ENCODE assay signal across 8 mouse cellular contexts in the genomic region with DNA sequence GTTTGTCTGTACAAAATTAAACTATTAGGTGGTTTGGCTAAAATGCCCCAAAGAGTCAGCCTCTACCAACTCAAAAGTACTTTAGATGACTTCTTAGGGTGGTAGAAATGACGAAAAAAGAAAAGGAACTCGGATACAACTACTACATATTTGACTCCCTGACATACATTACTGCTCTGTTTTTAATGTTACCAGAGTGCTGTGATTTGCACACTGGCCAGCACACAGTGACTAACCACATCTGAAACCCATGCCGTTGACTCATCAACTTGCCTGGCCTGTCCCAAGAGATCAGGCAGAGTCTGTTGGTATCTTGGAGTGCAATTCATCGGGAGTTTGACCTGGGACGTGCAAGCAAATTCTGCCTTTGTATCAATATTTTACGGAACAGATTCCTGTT. TPM values are rescaled to one million over a fixed set of nuclear protein-coding genes. Genes with fewer than 3 reads are reported as not detected.
DNase-seq lines count a peak whose midpoint lies in the region; ATAC-seq and TF ChIP-seq lines count a peak whose summit lies in the region.

No protein-coding gene starts in this region.

- peaks cover 3% of the 10 kb centered on the region for H3K4me1 ChIP-seq in spleen, adult 2 months (ENCODE audit: control insufficient read depth, insufficient read depth, insufficient read length)
- H3K4me1 ChIP-seq in kidney, adult 2 months (ENCODE audit: control insufficient read depth, insufficient read depth, low read length) = peaks cover 4% of the 10 kb centered on the region; the same call in 1 of the 2 replicates
- H3K4me1 ChIP-seq in lung, embryonic 16.5 days (replicated peaks; ENCODE audit: control insufficient read depth, insufficient read depth, low read length) = peaks cover 14% of the 10 kb centered on the region
- H3K4me1 ChIP-seq in stomach, embryonic 14.5 days (ENCODE audit: control insufficient read depth, insufficient read depth, low read length) = peaks cover 13% of the 10 kb centered on the region

- H3K9ac ChIP-seq in lung, embryonic 16.5 days (ENCODE audit: low read length) = peak overlapping the region; percentile 87
- H3K9ac ChIP-seq in stomach, embryonic 14.5 days (replicated peaks; ENCODE audit: low read depth, low read length) = peak overlapping the region; percentile 69

- H3K4me2 ChIP-seq in lung, embryonic 16.5 days (ENCODE audit: low read depth, low read length) = peak overlapping the region; percentile 83
- H3K4me2 ChIP-seq in stomach, embryonic 14.5 days (replicated peaks; ENCODE audit: low read depth, low read length) = peak overlapping the region; percentile 42

- H3K4me3 ChIP-seq in spleen, adult 2 months (ENCODE audit: extremely low read depth, insufficient read depth, insufficient read length) = peak overlapping the region; percentile 100
- H3K4me3 ChIP-seq in kidney, adult 2 months (ENCODE audit: insufficient read depth, low read depth, low read length) = peak overlapping the region; percentile 76
- H3K4me3 ChIP-seq in lung, embryonic 16.5 days (ENCODE audit: low read length) = peak overlapping the region; percentile 80
- H3K4me3 ChIP-seq in stomach, embryonic 14.5 days (ENCODE audit: low read depth, low read length) = peak overlapping the region; percentile 52

- H3K27me3 ChIP-seq in spleen, adult 2 months (ENCODE audit: control insufficient read depth, insufficient read depth, low read length) = no peaks in the 10 kb centered on the region
- no peaks in the 10 kb centered on the region for H3K27me3 ChIP-seq in kidney, adult 2 months (replicated peaks; ENCODE audit: control insufficient read depth, insufficient read depth, low read length)
- H3K27me3 ChIP-seq in lung, embryonic 16.5 days (ENCODE audit: control insufficient read depth, insufficient read depth, low read depth, low read length) = no peaks in the 10 kb centered on the region
- H3K27me3 ChIP-seq in stomach, embryonic 14.5 days (ENCODE audit: control insufficient read depth, insufficient read depth, low read length) = no peaks in the 10 kb centered on the region

- H3K27ac ChIP-seq in spleen, adult 2 months (ENCODE audit: insufficient read depth, low read length) = peak overlapping the region; percentile 100
- peak overlapping the region; percentile 93 for H3K27ac ChIP-seq in kidney, adult 2 months (ENCODE audit: insufficient read depth, low read depth, low read length)
- H3K27ac ChIP-seq in lung, embryonic 16.5 days (ENCODE audit: low read length) = peak overlapping the region; percentile 98
- peak overlapping the region; percentile 98 for H3K27ac ChIP-seq in stomach, embryonic 14.5 days (ENCODE audit: low read length)

- peaks cover 2% of the 10 kb centered on the region; the same call in 1 of the 2 replicates for H3K36me3 ChIP-seq in spleen, adult 2 months (ENCODE audit: control insufficient read depth, insufficient read depth, low read length)
- no peaks in the 10 kb centered on the region for H3K36me3 ChIP-seq in kidney, adult 2 months (ENCODE audit: control insufficient read depth, insufficient read depth, low read length)
- peaks cover 3% of the 10 kb centered on the region; the same call in 1 of the 2 replicates for H3K36me3 ChIP-seq in lung, embryonic 16.5 days (ENCODE audit: control insufficient read depth, insufficient read depth, low read length)
- peaks cover 3% of the 10 kb centered on the region; the same call in 1 of the 2 replicates for H3K36me3 ChIP-seq in stomach, embryonic 14.5 days (ENCODE audit: control insufficient read depth, insufficient read depth, low read length)

- ATAC-seq in lung, embryonic 16.5 days (ENCODE audit: low read depth) = no peak
- ATAC-seq in stomach, embryonic 14.5 days (ENCODE audit: insufficient number of reproducible peaks, insufficient read depth, low FRiP score, low read depth) = no peak

- TF ChIP-seq CTCF in spleen, adult 2 months (IDR thresholded peaks at IDR 0.05; ENCODE audit: extremely low read depth, insufficient read depth, insufficient read length, insufficient replicate concordance) = no peak
- no peak for TF ChIP-seq CTCF in kidney, adult 2 months (conservative IDR thresholded peaks at IDR 0.05; ENCODE audit: insufficient read depth, insufficient read length, low read depth, low read length)

- no peak for DNase-seq in spleen, adult 2 months (ENCODE audit: low read depth in 1 of 2, low spot score in 2 of 2)
- DNase-seq in spleen, adult 18-20 months = no peak
- DNase-seq in cerebellum, postnatal 10 days = peak; percentile 14 to 22
- peak; percentile 53 to 57 for DNase-seq in heart, adult 18-20 months
- DNase-seq in kidney, adult 2 months = peak; percentile 36
- no peak for DNase-seq in layer of hippocampus, adult 9-10 months (ENCODE audit: low spot score)

- no peak for TF ChIP-seq POLR2A in spleen, adult 2 months (IDR thresholded peaks at IDR 0.05; ENCODE audit: low read depth, low read length)
- no peak for TF ChIP-seq POLR2A in kidney, adult 2 months (IDR thresholded peaks at IDR 0.05; ENCODE audit: low read depth, low read length)

- no peaks in the 10 kb centered on the region for H3K9me3 ChIP-seq in lung, embryonic 16.5 days (ENCODE audit: control insufficient read depth, low read length)
- no peaks in the 10 kb centered on the region for H3K9me3 ChIP-seq in stomach, embryonic 14.5 days (ENCODE audit: control insufficient read depth, low read depth, low read length)

- 33% methylated on average over 6 of the region's 6 CpGs for WGBS in spleen, adult 2 months
- 18% methylated on average over 6 of the region's 6 CpGs for WGBS in kidney, adult 2 months
- 25% methylated on average over 6 of the region's 6 CpGs for WGBS in lung, embryonic 16.5 days
- 29% methylated on average over 6 of the region's 6 CpGs for WGBS in stomach, embryonic 14.5 days

RNA-seq across cellular contexts. Expression of gene Gtf2a1, which starts 0.4 kb away (rescaled TPM):
- 12.2 and 12.7 TPM in 2 replicates for polyA plus RNA-seq in spleen, adult 2 months (2012; rRNA removed)
- 10 to 100 TPM; 23.1 to 29.9 TPM for total RNA-seq in heart, adult 18-20 months (2021)
- polyA plus RNA-seq in kidney, adult 2 months (2012; rRNA removed) = 12.4 and 14.2 TPM in 2 replicates
- polyA plus RNA-seq in lung, embryonic 16.5 days (2015; fragmentation: Nextera tagmentation; extraction: Ambion mirVana) = 42.5 and 46.9 TPM in 2 replicates
- polyA plus RNA-seq in stomach, embryonic 14.5 days (2014; fragmentation: Nextera tagmentation; extraction: Ambion mirVana) = 36.9 and 37.6 TPM in 2 replicates

Comparison
In these comparisons a context has a peak if more than half of its experiments do, and no peak if none do; other contexts are left out.
1. DNase-seq: peak in cerebellum, postnatal 10 days (2 of 2), heart, adult 18-20 months (2 of 2) and kidney, adult 2 months (single experiment); none in spleen, adult 2 months (0 of 2), spleen, adult 18-20 months (0 of 2) and layer of hippocampus, adult 9-10 months (single experiment).
2. Peak in every context shown above with its lines, with median percentiles within 50 percentile points of each other: H3K27ac ChIP-seq and H3K4me3 ChIP-seq.